Mouse (Mus musculus) intestine, embryonic 14.5 days (tissue): Measurements from ENCODE around the gene Chil1. TPM values are rescaled to one million over a fixed set of nuclear protein-coding genes. Genes with fewer than 3 reads are reported as not detected.
A peak's percentile ranks its signal among the peaks of the same experiment; 100 is the strongest.

Experiments used
- ATAC-seq: fragments of 200-750 bp; cut with Nextera tagmentation; replicated peaks from 2 replicates; pipeline ENCODE4 v1.8.0; 2017; ENCODE audit warnings: low read depth, moderate number of reproducible peaks, moderate TSS enrichment, moderate library complexity; ENCODE audit not compliant: low FRiP score, low TSS enrichment
- DNase-seq: peaks from one replicate; pipeline ENCODE4 v3.0.0-alpha.2; 2018; ENCODE audit warnings: low spot score
- H3K27ac ChIP-seq: fragments of 300-500 bp; sonication (generic); 2 replicates; pipeline ENCODE4 v1.5.1; 2014; ENCODE audit warnings: low read depth, mild to moderate bottlenecking, control low read depth
- H3K27me3 ChIP-seq: fragments of 300-500 bp; sonication (generic); replicated peaks from 2 replicates; pipeline ENCODE4 v1.6.1; 2014; ENCODE audit warnings: low read length, control low read depth; ENCODE audit not compliant: control insufficient read depth, insufficient read depth
- H3K36me3 ChIP-seq: fragments of 300-500 bp; sonication (generic); 2 replicates; pipeline ENCODE4 v1.6.1; 2014; ENCODE audit warnings: low read length, control low read depth; ENCODE audit not compliant: control insufficient read depth, insufficient read depth
- H3K4me1 ChIP-seq: fragments of 300-500 bp; sonication (generic); replicated peaks from 2 replicates; pipeline ENCODE4 v1.6.1; 2014; ENCODE audit warnings: low read length, control low read depth, mixed read lengths; ENCODE audit not compliant: control insufficient read depth, insufficient read depth
- H3K4me2 ChIP-seq: fragments of 300-500 bp; sonication (generic); 2 replicates; pipeline ENCODE4 v1.6.1; 2014; ENCODE audit warnings: low read length
- H3K4me3 ChIP-seq: fragments of 300-500 bp; sonication (generic); 2 replicates; pipeline ENCODE4 v1.5.1; 2014; ENCODE audit warnings: low read depth, low read length, control low read depth, mixed read lengths
- H3K9ac ChIP-seq: fragments of 300-500 bp; sonication (generic); 2 replicates; pipeline ENCODE4 v1.6.1; 2014; ENCODE audit warnings: mild to moderate bottlenecking, low read length
- H3K9me3 ChIP-seq: fragments of 300-500 bp; sonication (generic); 2 replicates; pipeline ENCODE4 v1.6.1; 2016; ENCODE audit warnings: low read length, control low read depth; ENCODE audit not compliant: control insufficient read depth
- WGBS: fragments of 180-500 bp; shearing (Covaris S2); extraction: QIAGEN DNeasy Blood & Tissue Kit; methylation state at CpG from one replicate; pipeline ENCODE4 v1.1.7; 2014; 5-methylcytosine and 5-hydroxymethylcytosine counted together
- polyA plus RNA-seq: library from polyadenylated mRNA; unstranded; fragments of >200 nt; fragmentation: Nextera tagmentation; extraction: Ambion mirVana; gene quantifications from 2 replicates; pipeline ENCODE4 v1.2.1, GENCODE M21; 2014

Gene Chil1
- polyA plus RNA-seq, 1 experiment from 2014 or later = 0.49 TPM

DNA sequence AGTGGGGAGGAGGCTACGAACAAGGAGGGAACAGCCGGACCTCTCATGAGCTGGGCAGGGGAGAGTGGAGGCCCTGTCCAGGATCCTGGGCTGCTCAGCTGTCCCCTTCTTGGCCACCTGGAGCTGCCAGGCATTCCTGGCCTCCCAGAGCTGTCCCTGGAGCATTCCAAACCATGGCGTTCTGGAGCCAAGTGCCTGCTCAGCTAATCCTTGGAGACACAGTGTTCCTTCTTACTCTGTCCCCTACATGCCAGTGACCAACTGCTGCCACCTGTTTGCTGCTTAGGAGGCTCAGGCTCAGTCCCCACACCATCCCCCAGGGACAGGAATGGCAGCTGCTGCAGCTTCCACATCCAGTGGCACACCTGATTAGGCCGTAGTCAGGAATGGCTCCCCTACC is 14.0 kb downstream of the Chil1 start:
- peaks cover 31% of the 10 kb centered on the region for H3K4me1 ChIP-seq
- peak overlapping the region; percentile 74 for H3K27ac ChIP-seq
- no peak overlapping the region for H3K4me3 ChIP-seq
- H3K9ac ChIP-seq = no peak overlapping the region
- H3K9me3 ChIP-seq = no peaks in the 10 kb centered on the region
- no peak overlapping the region for H3K4me2 ChIP-seq
- no peaks in the 10 kb centered on the region for H3K36me3 ChIP-seq
- 33% methylated on average over 4 of the region's 4 CpGs for WGBS
- DNase-seq (no peak), ATAC-seq (0 out of 2 replicates have a peak, but pooled peaks have one; percentile 28)
- no peaks in the 10 kb centered on the region for H3K27me3 ChIP-seq

GRCm38 (mm10) chr1:134196386-134196785 is 14.4 kb downstream of the Chil1 start:
- Histone ChIP-seq H3K27me3 (no peaks in the 10 kb centered on the region), H3K4me1 (peaks cover 31% of the 10 kb centered on the region), H3K4me2 (no peak overlapping the region), H3K9ac (no peak overlapping the region), H3K4me3 (no peak overlapping the region), H3K27ac (peak overlapping the region; percentile 74; the same call in 1 of the 2 replicates), H3K9me3 (no peaks in the 10 kb centered on the region), H3K36me3 (no peaks in the 10 kb centered on the region)
- WGBS = 69% methylated on average over 4 of the region's 4 CpGs
- no peak for DNase-seq
- ATAC-seq = no peak

- Histone ChIP-seq H3K9ac (no peak overlapping the region), H3K27me3 (no peaks in the 10 kb centered on the region), H3K9me3 (no peaks in the 10 kb centered on the region), H3K4me3 (no peak overlapping the region), H3K27ac (no peak overlapping the region), H3K4me2 (no peak overlapping the region), H3K36me3 (no peaks in the 10 kb centered on the region), H3K4me1 (peaks cover 28% of the 10 kb centered on the region)
- no peak for DNase-seq
- 82% methylated on average over 15 of the region's 15 CpGs for WGBS
- no peak for ATAC-seq
These were observed 15.5 kb downstream of the Chil1 start for GRCm38 (mm10) chr1:134197325-134197982.

GRCm38 (mm10) chr1:134198197-134198995 is 16.4 kb downstream of the Chil1 start:
- H3K4me3 ChIP-seq = no peak overlapping the region
- WGBS = 77% methylated on average over 12 of the region's 12 CpGs
- no peak overlapping the region for H3K9ac ChIP-seq
- peaks cover 25% of the 10 kb centered on the region for H3K4me1 ChIP-seq
- DNase-seq = no peak
- no peak overlapping the region for H3K27ac ChIP-seq
- no peaks in the 10 kb centered on the region for H3K36me3 ChIP-seq
- no peaks in the 10 kb centered on the region for H3K9me3 ChIP-seq
- no peaks in the 10 kb centered on the region for H3K27me3 ChIP-seq
- H3K4me2 ChIP-seq = no peak overlapping the region
- no peak for ATAC-seq

DNA sequence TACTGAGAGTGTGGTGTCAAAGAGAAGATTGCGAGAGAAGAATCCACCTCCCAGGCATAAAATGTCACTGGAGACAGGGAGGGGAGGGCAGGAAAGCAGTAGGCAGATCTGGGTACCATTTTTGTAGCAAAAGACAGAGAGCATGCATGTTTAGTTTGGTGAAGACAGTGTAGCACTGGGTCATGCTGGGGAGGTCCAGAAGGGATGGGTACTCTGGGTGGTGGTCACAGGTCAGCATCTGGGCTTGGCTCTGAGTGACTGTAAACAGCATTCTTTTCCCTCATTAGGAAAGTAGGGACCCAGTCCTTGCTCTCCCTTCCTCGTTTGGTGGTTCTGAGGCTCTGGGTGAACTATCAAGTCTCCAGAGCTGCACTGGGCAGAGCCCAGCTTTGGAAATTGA is 18.5 kb downstream of the Chil1 start:
- Histone ChIP-seq H3K9me3 (no peaks in the 10 kb centered on the region), H3K27me3 (no peaks in the 10 kb centered on the region), H3K27ac (no peak overlapping the region), H3K36me3 (no peaks in the 10 kb centered on the region), H3K9ac (no peak overlapping the region), H3K4me3 (no peak overlapping the region), H3K4me2 (no peak overlapping the region), H3K4me1 (peaks cover 13% of the 10 kb centered on the region)
- ATAC-seq (no peak), DNase-seq (no peak)
- 50% methylated on average over 2 of the region's 2 CpGs for WGBS

DNA sequence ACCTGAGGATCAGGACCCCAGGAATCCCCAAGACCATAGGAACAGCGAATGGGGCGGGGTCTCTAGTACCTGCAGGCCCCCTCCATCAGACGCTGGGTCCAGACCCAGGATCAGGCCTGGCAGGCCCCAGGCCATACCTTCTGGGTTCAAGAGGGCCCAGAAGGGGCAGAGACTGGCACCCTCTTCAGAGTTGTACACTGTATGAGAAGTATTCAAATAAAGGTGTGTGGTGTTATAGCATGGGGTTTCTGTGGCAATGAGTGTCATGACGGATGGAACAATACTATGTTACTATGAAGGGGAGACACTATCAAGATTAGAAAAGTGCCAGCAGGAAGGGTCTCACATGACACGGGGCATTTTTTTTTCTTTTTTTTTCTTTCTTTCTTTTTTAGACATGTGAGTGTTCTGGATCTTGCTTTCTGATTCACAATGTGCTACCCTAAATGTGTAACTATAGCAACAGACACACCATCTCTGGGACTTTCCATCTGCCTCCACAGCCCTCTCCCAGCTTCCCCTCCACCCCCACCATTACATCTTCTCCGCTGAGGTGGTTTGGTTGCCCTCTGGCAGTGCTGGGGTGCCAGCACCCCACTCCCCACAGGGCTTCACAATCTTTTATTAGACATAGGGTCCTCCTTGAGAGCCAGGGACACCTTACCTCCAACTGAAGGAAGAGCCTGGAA is 19.2 kb downstream of the Chil1 start:
- Histone ChIP-seq H3K9me3 (no peaks in the 10 kb centered on the region), H3K27me3 (no peaks in the 10 kb centered on the region), H3K9ac (no peak overlapping the region), H3K4me1 (peaks cover 12% of the 10 kb centered on the region), H3K4me3 (no peak overlapping the region), H3K36me3 (no peaks in the 10 kb centered on the region), H3K4me2 (no peak overlapping the region), H3K27ac (no peak overlapping the region)
- DNase-seq (no peak), ATAC-seq (no peak)
- WGBS = 85% methylated on average over 6 of the region's 6 CpGs

DNA sequence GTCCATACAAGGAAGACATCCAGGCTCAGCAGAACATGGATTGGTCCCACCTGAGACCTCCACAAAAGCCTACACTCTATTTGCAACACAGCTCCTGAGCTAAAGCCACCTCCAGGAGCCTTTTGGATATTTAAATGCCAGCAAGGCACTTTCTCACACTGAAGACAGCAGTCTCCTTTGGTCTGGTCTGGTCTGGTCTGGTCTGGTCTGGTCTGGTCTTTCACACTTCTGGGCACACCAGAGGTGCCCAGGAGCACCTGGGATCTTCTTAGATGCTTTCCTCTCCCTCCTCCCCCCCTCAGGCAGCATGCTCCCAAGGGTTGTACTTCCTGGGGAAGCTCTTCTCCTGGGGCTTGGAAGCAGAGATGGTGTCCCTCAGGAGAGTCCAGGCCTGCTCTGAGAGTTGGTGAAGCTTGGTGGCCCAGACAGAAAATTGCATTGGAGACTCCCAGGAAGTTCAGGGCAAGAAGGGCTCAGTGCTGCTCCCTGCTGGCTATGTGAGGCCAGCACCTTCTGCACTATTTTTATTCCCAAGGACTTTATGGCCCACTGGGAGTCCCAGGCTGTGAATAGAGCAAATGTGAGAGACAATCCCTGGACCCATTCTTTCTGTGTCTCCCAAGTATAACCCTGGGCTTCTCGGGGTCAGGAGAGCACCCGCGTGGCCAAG is 19.9 kb downstream of the Chil1 start:
- Histone ChIP-seq H3K9me3 (no peaks in the 10 kb centered on the region), H3K4me2 (no peak overlapping the region), H3K27me3 (no peaks in the 10 kb centered on the region), H3K36me3 (no peaks in the 10 kb centered on the region), H3K9ac (no peak overlapping the region), H3K27ac (no peak overlapping the region), H3K4me1 (peaks cover 10% of the 10 kb centered on the region), H3K4me3 (no peak overlapping the region)
- DNase-seq = peak; percentile 77
- 38% methylated on average over 3 of the region's 3 CpGs for WGBS
- ATAC-seq = no peak

DNA sequence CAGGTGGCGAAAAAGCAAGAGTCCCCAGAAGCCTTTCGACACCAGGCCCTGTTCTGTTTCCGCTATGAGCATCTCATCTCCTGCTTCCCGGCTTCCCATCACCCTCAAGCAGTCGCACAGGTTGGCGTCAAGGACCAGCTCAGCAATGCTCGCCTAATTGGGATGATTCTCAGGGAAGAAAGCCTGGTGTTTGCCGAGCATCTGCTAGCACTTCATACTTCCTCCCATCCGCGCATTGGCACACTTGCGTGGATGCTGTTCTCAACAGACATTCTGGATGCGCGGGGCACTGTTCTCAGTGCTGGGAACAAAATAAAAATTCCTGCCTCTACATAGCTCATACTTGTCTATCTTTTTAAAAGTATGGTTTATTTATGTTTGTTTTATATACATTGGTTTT is 22.3 kb downstream of the Chil1 start:
- Histone ChIP-seq H3K4me2 (no peak overlapping the region), H3K9me3 (no peaks in the 10 kb centered on the region), H3K9ac (no peak overlapping the region), H3K36me3 (no peaks in the 10 kb centered on the region), H3K27me3 (no peaks in the 10 kb centered on the region), H3K4me3 (no peak overlapping the region), H3K27ac (no peak overlapping the region), H3K4me1 (peaks cover 10% of the 10 kb centered on the region)
- 90% methylated on average over 13 of the region's 13 CpGs for WGBS
- ATAC-seq (no peak), DNase-seq (no peak)
